ENCODE assay signal across 8 mouse cellular contexts in the genomic region with DNA sequence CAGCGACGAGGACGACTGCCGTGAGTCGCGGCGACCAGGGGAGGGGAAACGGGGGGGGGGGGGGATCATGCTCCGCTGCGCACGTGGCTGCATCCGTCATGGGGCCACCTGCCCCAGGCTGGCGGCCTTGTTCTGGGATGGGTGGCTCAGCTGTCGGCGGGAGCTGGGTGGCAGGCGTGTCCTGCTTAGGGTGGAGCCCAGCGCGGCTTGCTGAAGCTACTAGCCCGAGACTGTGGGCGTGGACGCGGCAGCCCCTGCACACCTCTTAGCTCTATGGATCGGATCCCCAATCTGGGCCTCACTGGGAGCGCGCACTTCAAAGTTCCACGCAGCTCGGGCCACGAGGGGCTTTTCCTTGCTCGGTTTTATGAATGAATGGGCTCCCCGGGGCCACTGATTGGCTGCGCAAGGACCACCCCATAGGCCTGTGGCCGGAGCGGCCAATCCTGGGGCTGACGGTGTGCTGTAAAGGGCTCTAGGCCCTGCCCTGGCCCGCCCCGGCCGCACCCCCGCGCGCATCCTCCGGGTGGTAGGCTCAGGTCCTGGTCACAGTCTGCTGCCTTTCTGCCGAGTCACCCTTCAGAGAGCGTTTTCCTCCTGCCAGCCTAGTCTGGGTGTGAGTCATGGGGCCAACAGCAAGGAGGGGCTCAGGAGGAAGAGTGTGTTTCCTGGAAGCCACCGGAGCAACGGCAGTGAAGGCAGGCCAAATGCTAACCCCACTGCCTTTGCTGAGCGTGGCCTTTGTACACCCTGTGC. TPM values are rescaled to one million over a fixed set of nuclear protein-coding genes. Genes with fewer than 3 reads are reported as not detected.
A peak's percentile ranks its signal among the peaks of the same experiment; 100 is the strongest.
DNase-seq lines count a peak whose midpoint lies in the region; ATAC-seq and TF ChIP-seq lines count a peak whose summit lies in the region.

No protein-coding gene starts in this region.

- WGBS in heart, embryonic 15.5 days = under 1% methylated on average over 40 of the region's 46 CpGs
- WGBS in liver, postnatal 0 days (ENCODE audit: insufficient replicate concordance) = under 1% methylated on average over 44 of the region's 46 CpGs
- WGBS in neural tube, embryonic 12.5 days = under 1% methylated on average over 46 of the region's 46 CpGs
- WGBS in stomach, postnatal 0 days = under 1% methylated on average over 44 of the region's 46 CpGs

- peak overlapping the region; percentile 68; the same call in 1 of the 2 replicates for H3K9ac ChIP-seq in heart, embryonic 15.5 days
- H3K9ac ChIP-seq in liver, postnatal 0 days (replicated peaks) = peak overlapping the region; percentile 57
- peak overlapping the region; percentile 89 for H3K9ac ChIP-seq in neural tube, embryonic 12.5 days
- peak overlapping the region; percentile 63 for H3K9ac ChIP-seq in stomach, postnatal 0 days (ENCODE audit: low read length)

- peaks cover 2% of the 10 kb centered on the region; the same call in 1 of the 2 replicates for H3K4me1 ChIP-seq in brown adipose tissue, adult 24 weeks (ENCODE audit: control insufficient read depth, insufficient read depth, insufficient read length, low read length)
- peaks cover 69% of the 10 kb centered on the region for H3K4me1 ChIP-seq in erythroblast, embryonic 14.5 days (ENCODE audit: control insufficient read depth)
- peaks cover 26% of the 10 kb centered on the region for H3K4me1 ChIP-seq in heart, embryonic 15.5 days (replicated peaks)
- peaks cover 26% of the 10 kb centered on the region for H3K4me1 ChIP-seq in liver, postnatal 0 days (ENCODE audit: insufficient read depth)
- H3K4me1 ChIP-seq in neural tube, embryonic 12.5 days = peaks cover 50% of the 10 kb centered on the region
- peaks cover 3% of the 10 kb centered on the region; the same call in 1 of the 2 replicates for H3K4me1 ChIP-seq in stomach, postnatal 0 days (replicated peaks; ENCODE audit: control insufficient read depth, insufficient read depth)

- H3K4me2 ChIP-seq in heart, embryonic 15.5 days = peak overlapping the region; percentile 100
- peak overlapping the region; percentile 99 for H3K4me2 ChIP-seq in liver, postnatal 0 days (ENCODE audit: low read depth, low read length)
- peak overlapping the region; percentile 73 for H3K4me2 ChIP-seq in neural tube, embryonic 12.5 days (replicated peaks)
- peak overlapping the region; percentile 99 for H3K4me2 ChIP-seq in stomach, postnatal 0 days (replicated peaks; ENCODE audit: low read depth)

- H3K27me3 ChIP-seq in erythroblast, embryonic 14.5 days (ENCODE audit: control insufficient read depth) = peaks cover 10% of the 10 kb centered on the region
- H3K27me3 ChIP-seq in heart, embryonic 15.5 days = peaks cover 49% of the 10 kb centered on the region
- 0 out of 2 replicates have a peak, but pooled peaks cover 6% of the 10 kb centered on the region for H3K27me3 ChIP-seq in liver, postnatal 0 days (ENCODE audit: insufficient read depth, low read length)
- no peaks in the 10 kb centered on the region for H3K27me3 ChIP-seq in neural tube, embryonic 12.5 days (replicated peaks)
- H3K27me3 ChIP-seq in stomach, postnatal 0 days (ENCODE audit: control insufficient read depth, insufficient read depth, low read length) = no peaks in the 10 kb centered on the region

- H3K27ac ChIP-seq in brown adipose tissue, adult 24 weeks (replicated peaks; ENCODE audit: low read depth, low read length) = no peak overlapping the region
- no peak overlapping the region for H3K27ac ChIP-seq in heart, embryonic 15.5 days
- H3K27ac ChIP-seq in liver, postnatal 0 days (ENCODE audit: low read depth) = peak overlapping the region; percentile 70
- peak overlapping the region; percentile 96 for H3K27ac ChIP-seq in neural tube, embryonic 12.5 days
- H3K27ac ChIP-seq in stomach, postnatal 0 days (replicated peaks) = peak overlapping the region; percentile 53; the same call in 1 of the 2 replicates

- peak; percentile 45 to 52 for DNase-seq in CD8-positive naive resting alpha-beta T cell, adult 2 months (ENCODE audit: low read depth in 2 of 2, low spot score in 2 of 2)
- peak; percentile 87 for DNase-seq in kidney, postnatal 14 days
- peak; percentile 90 for DNase-seq in liver, postnatal 0 days
- DNase-seq in stomach, postnatal 0 days (ENCODE audit: low spot score) = peak; percentile 93

- ATAC-seq in heart, embryonic 15.5 days (replicated peaks; ENCODE audit: insufficient number of reproducible peaks, insufficient read depth, low FRiP score, low read depth) = peak; percentile 81
- ATAC-seq in liver, postnatal 0 days = peak; percentile 95
- peak; percentile 83 for ATAC-seq in neural tube, embryonic 12.5 days (ENCODE audit: low FRiP score, low read depth)
- ATAC-seq in stomach, postnatal 0 days (ENCODE audit: low FRiP score, low TSS enrichment) = peak; percentile 96

- no peaks in the 10 kb centered on the region for H3K9me3 ChIP-seq in erythroblast, embryonic 14.5 days (ENCODE audit: control insufficient read depth, low read length)
- H3K9me3 ChIP-seq in heart, embryonic 15.5 days (replicated peaks) = no peaks in the 10 kb centered on the region
- no peaks in the 10 kb centered on the region for H3K9me3 ChIP-seq in liver, postnatal 0 days (ENCODE audit: low read length)
- H3K9me3 ChIP-seq in neural tube, embryonic 12.5 days = no peaks in the 10 kb centered on the region
- no peaks in the 10 kb centered on the region for H3K9me3 ChIP-seq in stomach, postnatal 0 days (ENCODE audit: control insufficient read depth, low read length)

- TF ChIP-seq EP300 in liver, postnatal 0 days (IDR thresholded peaks at IDR 0.05; ENCODE audit: low read depth) = no peak
- TF ChIP-seq EP300 in stomach, postnatal 0 days (optimal IDR thresholded peaks at IDR 0.05) = no peak

- TF ChIP-seq CTCF in liver, postnatal 0 days (IDR thresholded peaks at IDR 0.05; ENCODE audit: low read depth) = 0 out of 2 replicates have a peak, but pooled peaks have one; percentile 3
- TF ChIP-seq CTCF in stomach, postnatal 0 days (IDR thresholded peaks at IDR 0.05; ENCODE audit: low read depth) = no peak

- peak overlapping the region; percentile 65 for H3K4me3 ChIP-seq in brown adipose tissue, adult 24 weeks (ENCODE audit: insufficient read depth, low read depth, low read length)
- H3K4me3 ChIP-seq in erythroblast, embryonic 14.5 days (replicated peaks) = peak overlapping the region; percentile 89
- H3K4me3 ChIP-seq in heart, embryonic 15.5 days = peak overlapping the region; percentile 77
- H3K4me3 ChIP-seq in liver, postnatal 0 days (ENCODE audit: low read depth, low read length) = peak overlapping the region; percentile 60
- peak overlapping the region; percentile 85 for H3K4me3 ChIP-seq in neural tube, embryonic 12.5 days
- H3K4me3 ChIP-seq in stomach, postnatal 0 days (ENCODE audit: low read depth, low read length) = peak overlapping the region; percentile 52

- H3K36me3 ChIP-seq in erythroblast, embryonic 14.5 days (ENCODE audit: control insufficient read depth) = peaks cover 37% of the 10 kb centered on the region
- H3K36me3 ChIP-seq in heart, embryonic 15.5 days = no peaks in the 10 kb centered on the region
- H3K36me3 ChIP-seq in liver, postnatal 0 days (replicated peaks; ENCODE audit: insufficient read depth, low read length) = no peaks in the 10 kb centered on the region
- H3K36me3 ChIP-seq in neural tube, embryonic 12.5 days = peaks cover 21% of the 10 kb centered on the region
- no peaks in the 10 kb centered on the region for H3K36me3 ChIP-seq in stomach, postnatal 0 days (ENCODE audit: control insufficient read depth, insufficient read depth, low read length)

RNA-seq across cellular contexts. Expression of a gene that starts 1.5 kb away (rescaled TPM):
- polyA plus RNA-seq in brown adipose tissue, adult 24 weeks (2012; ENCODE audit: insufficient read depth, insufficient read length, missing spikeins) = 0.42 TPM in 1 of 2 replicates, not detected in the other
- polyA plus RNA-seq in erythroblast, embryonic 14.5 days (2012) = 1.4 and 2.1 TPM in 2 replicates
- polyA plus RNA-seq in heart, embryonic 15.5 days (2015; fragmentation: Nextera tagmentation; extraction: Ambion mirVana) = 0.48 and 1.6 TPM in 2 replicates
- 0.61 and 0.63 TPM in 2 replicates for polyA plus RNA-seq in liver, postnatal 0 days (2015; fragmentation: Nextera tagmentation; extraction: Ambion mirVana)
- 47.6 and 53.9 TPM in 2 replicates for polyA plus RNA-seq in neural tube, embryonic 12.5 days (2016; fragmentation: Nextera tagmentation; extraction: Ambion mirVana)
- 0.85 and 1.3 TPM in 2 replicates for polyA plus RNA-seq in stomach, postnatal 0 days (2015; fragmentation: Nextera tagmentation; extraction: Ambion mirVana)

Comparison
In these comparisons a context has a peak if more than half of its experiments do, and no peak if none do; other contexts are left out.
1. H3K27ac ChIP-seq: peak in liver, postnatal 0 days (single experiment), neural tube, embryonic 12.5 days (single experiment) and stomach, postnatal 0 days (single experiment); none in brown adipose tissue, adult 24 weeks (single experiment) and heart, embryonic 15.5 days (single experiment).
2. RNA of a gene that starts 1.5 kb away (polyA plus RNA-seq): 47.6 to 53.9 TPM in neural tube, embryonic 12.5 days; 1.4 to 2.1 TPM in erythroblast, embryonic 14.5 days, 0.85 to 1.3 TPM in stomach, postnatal 0 days, 0.61 to 0.63 TPM in liver, postnatal 0 days, 0.48 to 1.6 TPM in heart, embryonic 15.5 days and 0.42 TPM in brown adipose tissue, adult 24 weeks; every median in the first group is over 10 times any median in the second.
3. Peak in every context shown above with its lines, with median percentiles within 50 percentile points of each other: DNase-seq, H3K4me3 ChIP-seq, ATAC-seq, H3K4me2 ChIP-seq and H3K9ac ChIP-seq.